Mouse (Mus musculus) skeletal muscle tissue, adult 2 months (tissue): ENCODE measurements at regions not wholly inside any gene's neighbourhood (a gene's known extent, or its start where the extent isn't known, plus 50 kb on each side); places are given as distances from the start of the nearest gene placed in this dataset.

Experiments used
- DNase-seq: peaks from one replicate; pipeline ENCODE4 v3.0.0-alpha.2; 2012; ENCODE audit warnings: low read depth, low spot score

DNA sequence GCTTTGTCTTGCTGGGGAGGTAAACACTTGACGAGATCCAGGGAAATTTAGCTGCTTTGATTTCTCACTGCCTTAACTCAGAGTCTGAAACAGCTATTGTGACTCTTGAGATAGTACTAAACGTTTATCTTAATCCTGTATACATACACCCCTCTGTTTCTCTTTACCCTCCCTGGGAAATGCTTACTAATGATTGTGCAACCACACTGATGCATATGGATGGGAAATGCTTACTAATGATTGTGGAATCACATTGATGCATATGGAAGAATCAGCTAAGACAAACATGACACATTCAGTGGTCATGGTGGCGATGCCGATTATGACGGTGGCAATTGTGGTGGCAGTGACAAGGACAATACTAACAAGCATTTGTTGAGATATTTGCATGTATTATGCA is 58.9 kb upstream of the Sesn3 start:
- no peak for DNase-seq

DNA sequence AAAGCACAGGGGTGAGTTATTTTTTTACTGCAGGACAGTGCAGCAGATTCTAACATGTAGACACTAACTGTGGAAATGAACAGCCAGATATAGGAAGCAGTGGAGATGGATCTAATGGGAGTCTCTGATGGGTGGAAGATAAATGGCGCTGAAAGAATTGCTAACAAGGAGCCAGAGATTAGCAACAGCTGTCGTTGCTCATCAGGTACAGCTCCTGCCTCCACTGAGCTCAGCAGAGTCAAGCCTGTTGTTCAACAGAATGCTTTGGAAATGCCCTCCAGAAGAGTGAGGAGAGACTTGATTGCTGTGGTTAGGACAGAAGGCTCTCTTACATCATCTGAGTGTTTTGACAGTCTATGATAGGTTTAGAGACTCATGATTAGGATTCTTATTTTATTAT is 51.9 kb upstream of the Sesn3 start:
- DNase-seq = no peak
